ENCODE assay signal across 19 mouse cellular contexts in genomic region chr5:39660826-39661225, GRCm38 (mm10).
DNase-seq lines count a peak whose midpoint lies in the region; ATAC-seq and TF ChIP-seq lines count a peak whose summit lies in the region.
"Had no signal": no experiment of that assay in that cellular context is flagged by ENCODE, and none has a peak within 500 bp of the region (broad histone marks: within the 10 kb centered on the region; RNA-seq: fewer than 3 reads in every experiment).

No protein-coding gene starts in this region.

- ATAC-seq in hematopoietic stem cell, adult 5-6 weeks (replicated peaks in 1 of 2; ENCODE audit: insufficient read depth in 1 of 2, low FRiP score in 2 of 2, low TSS enrichment in 1 of 2, low read depth in 1 of 2, poor library complexity in 2 of 2, severe bottlenecking in 2 of 2): peak; percentile 69 to 73
- no peak for ATAC-seq in forebrain, postnatal 0 days
- no peak for ATAC-seq in CD4-positive, CD25-positive, alpha-beta regulatory T cell, adult 4 months
- ATAC-seq: forebrain, embryonic 13.5 days; forebrain, embryonic 15.5 days had no signal

- no peak for TF ChIP-seq CTCF in forebrain, postnatal 0 days (IDR thresholded peaks at IDR 0.05; ENCODE audit: low read depth)

- peak; percentile 11 for DNase-seq in heart, adult 11 months
- no peak for DNase-seq in heart, postnatal 36 days
- DNase-seq in forebrain, postnatal 0 days: no peak
- DNase-seq: adrenal gland, adult 2 months; adrenal gland, postnatal 10 days; adrenal gland, postnatal 25 days; B cell, adult 2 months; cerebellum, adult 11 months; cerebellum, adult 18-20 months; cerebellum, adult 8-10 months; cerebellum, adult 9-11 months; cerebellum, postnatal 14 days; cerebellum, postnatal 36 days had no signal

- intact Hi-C loops in heart, postnatal 36 days (cut with DNase I): no loop called here

- 97% methylated on average over 4 of the region's 4 CpGs for WGBS in forebrain, postnatal 0 days

- H3K9me3 ChIP-seq in forebrain, postnatal 0 days (ENCODE audit: low read length): no peaks in the 10 kb centered on the region
- H3K9me3 ChIP-seq: embryonic facial prominence, embryonic 10.5 days; embryonic facial prominence, embryonic 12.5 days; forebrain, embryonic 13.5 days; forebrain, embryonic 15.5 days had no signal

- no peaks in the 10 kb centered on the region for H3K4me1 ChIP-seq in forebrain, postnatal 0 days (ENCODE audit: insufficient read depth)
- H3K4me1 ChIP-seq: embryonic facial prominence, embryonic 10.5 days; embryonic facial prominence, embryonic 12.5 days; forebrain, embryonic 13.5 days; forebrain, embryonic 15.5 days had no signal

- no peak overlapping the region for H3K9ac ChIP-seq in forebrain, postnatal 0 days
- H3K9ac ChIP-seq: embryonic facial prominence, embryonic 12.5 days; forebrain, embryonic 13.5 days; forebrain, embryonic 15.5 days had no signal

- no peaks in the 10 kb centered on the region for H3K27me3 ChIP-seq in forebrain, postnatal 0 days (ENCODE audit: insufficient read depth, low read length)
- H3K27me3 ChIP-seq: embryonic facial prominence, embryonic 12.5 days; forebrain, embryonic 13.5 days; forebrain, embryonic 15.5 days had no signal

- no peaks in the 10 kb centered on the region for H3K36me3 ChIP-seq in forebrain, postnatal 0 days (ENCODE audit: insufficient read depth)
- H3K36me3 ChIP-seq: embryonic facial prominence, embryonic 10.5 days; embryonic facial prominence, embryonic 12.5 days; forebrain, embryonic 15.5 days had no signal

- H3K4me2 ChIP-seq in forebrain, postnatal 0 days (ENCODE audit: low read depth): no peak overlapping the region
- H3K4me2 ChIP-seq: embryonic facial prominence, embryonic 12.5 days; forebrain, embryonic 13.5 days; forebrain, embryonic 15.5 days had no signal

- H3K4me3 ChIP-seq in forebrain, postnatal 0 days (ENCODE audit: low read depth, low read length): no peak overlapping the region
- H3K4me3 ChIP-seq: embryonic facial prominence, embryonic 10.5 days; embryonic facial prominence, embryonic 12.5 days; forebrain, embryonic 13.5 days; forebrain, embryonic 15.5 days had no signal

- H3K27ac ChIP-seq in forebrain, postnatal 0 days (ENCODE audit: low read depth, low read length): no peak overlapping the region
- H3K27ac ChIP-seq: embryonic facial prominence, embryonic 10.5 days; embryonic facial prominence, embryonic 12.5 days; forebrain, embryonic 13.5 days; forebrain, embryonic 15.5 days had no signal

Comparison
In these comparisons a context has a peak if more than half of its experiments do, and no peak if none do; other contexts are left out.
1. ATAC-seq: peak in hematopoietic stem cell, adult 5-6 weeks (2 of 2); none in forebrain, postnatal 0 days (single experiment) and CD4-positive, CD25-positive, alpha-beta regulatory T cell, adult 4 months (single experiment).